Mouse (Mus musculus) midbrain, embryonic 15.5 days (tissue): ENCODE data around the gene Mrpl23. TPM values are rescaled to one million over a fixed set of nuclear protein-coding genes. Genes with fewer than 3 reads are reported as not detected.
A peak's percentile ranks its signal among the peaks of the same experiment; 100 is the strongest.

Experiments
- ATAC-seq: fragments of 200-750 bp; cut with Nextera tagmentation; replicated peaks from 2 replicates; pipeline ENCODE4 v1.8.0; 2017; ENCODE audit warnings: moderate TSS enrichment
- H3K27ac ChIP-seq: fragments of 300-500 bp; sonication (generic); 2 replicates; pipeline ENCODE4 v1.5.1; 2015; ENCODE audit warnings: mild to moderate bottlenecking, inconsistent platforms
- H3K27me3 ChIP-seq: fragments of 300-500 bp; sonication (generic); replicated peaks from 2 replicates; pipeline ENCODE4 v1.6.1; 2015; ENCODE audit warnings: inconsistent platforms
- H3K36me3 ChIP-seq: fragments of 300-500 bp; sonication (generic); replicated peaks from 2 replicates; pipeline ENCODE4 v1.6.1; 2015; ENCODE audit warnings: inconsistent platforms
- H3K4me1 ChIP-seq: fragments of 300-500 bp; sonication (generic); 2 replicates; pipeline ENCODE4 v1.6.1; 2015; ENCODE audit warnings: inconsistent platforms
- H3K4me2 ChIP-seq: fragments of 300-500 bp; sonication (generic); 2 replicates; pipeline ENCODE4 v1.6.1; 2015; ENCODE audit warnings: inconsistent platforms, mild to moderate bottlenecking, moderate library complexity
- H3K4me3 ChIP-seq: fragments of 300-500 bp; sonication (generic); 2 replicates; pipeline ENCODE4 v1.5.1; 2015; ENCODE audit warnings: mild to moderate bottlenecking, inconsistent platforms
- H3K9ac ChIP-seq: fragments of 300-500 bp; sonication (generic); 2 replicates; pipeline ENCODE4 v1.6.1; 2015; ENCODE audit warnings: mild to moderate bottlenecking, inconsistent platforms
- H3K9me3 ChIP-seq: fragments of 300-500 bp; sonication (generic); 2 replicates; pipeline ENCODE4 v1.6.1; 2016; ENCODE audit warnings: inconsistent platforms
- WGBS: fragments of 180-500 bp; shearing (Covaris S2); methylation state at CpG from one replicate; pipeline ENCODE4 v1.1.7; 2015; ENCODE audit warnings: mixed read lengths; 5-methylcytosine and 5-hydroxymethylcytosine counted together
- polyA plus RNA-seq: library from polyadenylated mRNA; unstranded; fragments of >200 nt; fragmentation: Nextera tagmentation; extraction: Ambion mirVana; gene quantifications from 2 replicates; pipeline ENCODE4 v1.2.1, GENCODE M21; 2015

Mrpl23 gene
- polyA plus RNA-seq, 1 experiment from 2014 or later = 22.4 TPM

DNA sequence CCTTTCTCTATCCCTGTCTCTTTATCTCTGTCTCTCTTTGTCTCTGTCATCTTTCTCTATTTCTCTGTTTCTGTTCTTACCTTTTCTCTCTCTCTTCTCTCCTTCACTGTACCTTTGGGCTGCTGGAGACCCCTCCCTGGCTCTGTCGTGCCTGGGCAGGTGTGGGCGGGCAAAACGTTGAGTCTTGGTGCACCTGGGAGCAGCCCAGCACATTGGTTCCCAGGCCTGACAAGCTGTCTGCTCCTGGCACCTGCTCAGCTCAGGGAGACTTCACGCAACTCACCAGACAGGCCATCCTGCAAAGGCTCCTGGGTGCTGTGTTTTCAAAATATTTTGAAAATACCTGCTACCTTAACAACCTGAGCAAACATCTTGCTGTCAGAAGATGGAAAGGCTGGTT lies 29.3 kb upstream of the Mrpl23 start:
- H3K9ac ChIP-seq = no peak overlapping the region
- H3K27me3 ChIP-seq = no peaks in the 10 kb centered on the region
- H3K36me3 ChIP-seq = no peaks in the 10 kb centered on the region
- peaks cover 12% of the 10 kb centered on the region for H3K4me1 ChIP-seq
- no peaks in the 10 kb centered on the region for H3K9me3 ChIP-seq
- 92% methylated on average over 4 of the region's 4 CpGs for WGBS
- no peak overlapping the region for H3K27ac ChIP-seq
- H3K4me2 ChIP-seq = no peak overlapping the region
- no peak overlapping the region for H3K4me3 ChIP-seq
- ATAC-seq = no peak

DNA sequence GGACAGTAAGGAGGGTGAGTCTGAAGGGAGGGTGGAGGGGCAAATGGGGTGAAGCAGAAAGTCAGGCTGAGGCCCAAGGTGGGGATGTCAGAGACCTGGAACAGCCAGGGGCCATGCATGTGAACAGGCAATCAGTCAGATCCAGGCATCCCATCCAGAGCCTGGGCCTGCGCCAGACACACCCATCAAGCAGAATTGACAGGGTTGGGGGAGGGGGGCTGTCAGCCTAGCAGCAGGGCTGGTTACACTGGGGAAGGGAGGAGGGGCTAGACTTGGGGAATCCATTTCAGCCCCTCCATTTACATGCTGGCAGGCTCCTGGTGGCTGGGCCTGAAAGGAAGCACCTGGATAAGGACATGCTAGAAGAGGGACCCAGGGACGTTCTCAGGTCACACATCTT lies 26.5 kb upstream of the Mrpl23 start:
- no peaks in the 10 kb centered on the region for H3K9me3 ChIP-seq
- H3K36me3 ChIP-seq = no peaks in the 10 kb centered on the region
- WGBS = 24% methylated on average over 2 of the region's 2 CpGs
- H3K4me3 ChIP-seq = no peak overlapping the region
- 0 out of 2 replicates have a peak, but pooled peaks have one; percentile 37 for ATAC-seq
- H3K9ac ChIP-seq = no peak overlapping the region
- H3K27ac ChIP-seq = no peak overlapping the region
- H3K4me2 ChIP-seq = no peak overlapping the region
- H3K4me1 ChIP-seq = peaks cover 19% of the 10 kb centered on the region
- no peaks in the 10 kb centered on the region for H3K27me3 ChIP-seq

DNA sequence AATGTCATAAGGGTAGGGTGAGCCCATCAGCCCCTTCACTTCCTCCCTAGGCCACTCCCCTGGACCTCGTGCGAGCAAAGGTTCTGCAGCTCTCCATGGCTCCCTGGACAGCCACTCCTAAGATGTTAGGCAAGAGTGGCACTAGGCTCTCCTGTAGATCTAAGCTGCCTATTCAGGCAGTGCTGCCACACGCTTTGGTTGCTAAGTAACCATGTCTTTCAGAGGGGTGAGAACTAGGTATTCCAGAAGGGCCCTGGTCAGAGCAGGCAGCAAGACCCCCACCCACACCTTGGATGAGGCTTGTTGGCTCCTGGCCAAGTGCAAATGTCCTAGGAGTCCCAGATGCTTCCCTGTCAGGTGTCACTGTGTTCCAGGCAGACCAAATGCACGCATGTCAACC lies 26.0 kb upstream of the Mrpl23 start:
- Histone ChIP-seq H3K4me1 (peaks cover 19% of the 10 kb centered on the region), H3K36me3 (no peaks in the 10 kb centered on the region), H3K4me2 (no peak overlapping the region), H3K27ac (no peak overlapping the region), H3K27me3 (no peaks in the 10 kb centered on the region), H3K4me3 (no peak overlapping the region), H3K9me3 (no peaks in the 10 kb centered on the region), H3K9ac (no peak overlapping the region)
- peak; percentile 50 for ATAC-seq
- 16% methylated on average over 4 of the region's 4 CpGs for whole genome bisulfite sequencing

DNA sequence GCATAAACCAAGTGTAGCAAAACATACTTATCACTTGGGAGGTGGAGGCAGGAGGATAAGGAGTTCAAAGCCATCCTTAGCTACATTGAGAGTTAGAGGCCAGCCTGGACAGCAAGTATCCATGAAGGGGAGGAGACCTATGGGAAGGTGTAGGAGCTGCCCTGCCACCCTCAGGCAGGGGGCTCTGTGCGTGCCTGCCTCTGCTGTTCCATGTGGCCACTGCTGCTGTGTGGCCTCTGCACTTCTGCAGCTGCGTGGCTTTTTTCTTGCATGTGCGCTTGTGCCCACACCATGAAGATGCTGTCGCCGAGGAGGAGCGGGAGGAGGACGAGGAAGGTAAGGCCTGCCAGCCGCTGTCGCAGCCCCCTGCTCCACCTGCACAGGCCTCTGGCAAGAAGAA lies 25.0 kb upstream of the Mrpl23 start:
- H3K27me3 ChIP-seq = no peaks in the 10 kb centered on the region
- H3K4me2 ChIP-seq = no peak overlapping the region
- no peak overlapping the region for H3K4me3 ChIP-seq
- no peak for ATAC-seq
- H3K9ac ChIP-seq = no peak overlapping the region
- no peak overlapping the region for H3K27ac ChIP-seq
- H3K4me1 ChIP-seq = peaks cover 19% of the 10 kb centered on the region
- H3K9me3 ChIP-seq = no peaks in the 10 kb centered on the region
- 93% methylated on average over 9 of the region's 9 CpGs for WGBS
- no peaks in the 10 kb centered on the region for H3K36me3 ChIP-seq

DNA sequence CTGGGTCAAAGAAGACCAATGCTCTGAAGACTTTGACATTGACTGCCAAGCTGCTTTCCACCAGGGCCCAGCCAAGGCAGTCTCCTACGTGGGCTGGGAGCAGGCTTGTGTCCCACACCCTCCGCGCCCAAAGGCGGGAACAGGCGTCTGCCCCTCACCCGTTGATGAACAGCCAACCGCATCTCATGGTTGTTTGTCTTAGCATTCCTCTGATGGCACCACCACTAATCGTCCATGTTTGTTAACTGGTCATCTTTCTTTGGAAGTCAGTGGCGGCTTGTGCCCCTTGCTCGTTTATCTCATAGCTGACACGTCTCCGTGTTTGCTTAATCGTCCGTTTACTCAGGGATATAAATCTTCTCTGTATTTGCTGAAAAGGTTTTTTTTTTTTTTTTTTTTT lies 23.0 kb upstream of the Mrpl23 start:
- peak overlapping the region; percentile 57 for H3K27ac ChIP-seq
- H3K9ac ChIP-seq = no peak overlapping the region
- peaks cover 19% of the 10 kb centered on the region for H3K4me1 ChIP-seq
- no peaks in the 10 kb centered on the region for H3K9me3 ChIP-seq
- no peaks in the 10 kb centered on the region for H3K27me3 ChIP-seq
- H3K36me3 ChIP-seq = no peaks in the 10 kb centered on the region
- no peak overlapping the region for H3K4me2 ChIP-seq
- WGBS = 40% methylated on average over 14 of the region's 14 CpGs
- ATAC-seq = no peak
- H3K4me3 ChIP-seq = no peak overlapping the region

DNA sequence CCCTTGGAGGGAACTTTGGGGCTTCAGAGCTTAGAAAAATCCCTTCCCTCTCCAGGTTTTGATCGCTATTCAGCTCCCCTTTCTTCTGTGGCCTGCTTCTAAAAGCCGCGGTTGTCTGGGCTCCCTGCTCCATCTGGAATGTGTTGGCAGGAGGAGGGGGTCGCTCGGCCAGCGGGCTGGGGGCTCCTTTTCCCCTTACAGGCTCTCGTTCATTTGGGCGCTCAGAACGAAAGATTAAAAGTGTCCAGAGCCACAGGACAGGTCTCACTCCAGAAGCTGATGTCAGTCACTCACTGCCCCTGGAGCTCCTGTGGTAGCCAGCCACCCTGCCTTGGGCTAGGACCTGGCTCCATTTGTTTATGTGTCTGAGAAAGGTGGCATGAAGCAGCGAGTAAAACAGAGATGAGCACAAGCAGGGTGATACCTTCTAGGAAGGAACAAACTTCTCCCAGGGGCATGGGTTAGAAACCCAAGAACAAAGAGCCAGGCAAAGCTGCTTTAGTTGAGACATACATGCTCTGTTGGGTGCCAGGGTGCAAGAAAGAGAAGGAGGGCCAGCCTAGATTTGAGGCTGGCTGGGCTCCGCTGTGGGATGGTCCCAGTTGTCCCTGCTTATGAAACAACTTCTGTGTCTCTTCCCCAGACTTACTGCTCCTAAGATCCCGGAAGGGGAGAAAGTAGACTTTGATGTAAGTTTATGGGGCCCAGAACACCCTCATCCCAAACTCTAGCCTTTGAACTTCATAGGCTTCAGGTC lies 22.3 kb upstream of the Mrpl23 start:
- peaks cover 19% of the 10 kb centered on the region for H3K4me1 ChIP-seq

DNA sequence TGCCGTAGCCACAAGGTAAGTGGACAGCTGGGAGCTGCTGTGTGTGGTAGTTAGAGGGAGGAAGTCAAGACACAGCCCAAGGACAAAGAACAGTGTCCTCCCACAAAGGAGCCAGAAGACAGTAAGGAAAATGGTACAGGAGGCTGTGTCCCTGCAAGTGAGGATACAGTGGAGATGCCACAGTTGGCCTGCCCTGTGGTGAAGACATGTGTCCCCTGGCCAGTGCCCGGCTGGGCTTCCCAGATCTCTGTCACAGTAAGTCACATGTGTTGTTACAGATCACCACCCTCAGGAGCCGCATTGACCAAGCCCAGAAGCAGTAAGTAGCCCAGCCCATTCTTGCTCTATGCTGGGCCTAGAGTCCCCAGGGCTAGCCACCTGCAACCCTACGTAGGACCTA lies 18.4 kb upstream of the Mrpl23 start:
- 86% methylated on average over 4 of the region's 4 CpGs for WGBS

More for the DNA sequence above, 22.3 kb upstream of the Mrpl23 start:
- H3K9ac ChIP-seq = no peak overlapping the region
- 11% methylated on average over 12 of the region's 12 CpGs for WGBS
- H3K27me3 ChIP-seq = no peaks in the 10 kb centered on the region
- H3K36me3 ChIP-seq = no peaks in the 10 kb centered on the region
- no peak overlapping the region for H3K4me3 ChIP-seq
- no peak overlapping the region for H3K4me2 ChIP-seq
- ATAC-seq = no peak
- no peaks in the 10 kb centered on the region for H3K9me3 ChIP-seq
- peak overlapping the region; percentile 57 for H3K27ac ChIP-seq

DNA sequence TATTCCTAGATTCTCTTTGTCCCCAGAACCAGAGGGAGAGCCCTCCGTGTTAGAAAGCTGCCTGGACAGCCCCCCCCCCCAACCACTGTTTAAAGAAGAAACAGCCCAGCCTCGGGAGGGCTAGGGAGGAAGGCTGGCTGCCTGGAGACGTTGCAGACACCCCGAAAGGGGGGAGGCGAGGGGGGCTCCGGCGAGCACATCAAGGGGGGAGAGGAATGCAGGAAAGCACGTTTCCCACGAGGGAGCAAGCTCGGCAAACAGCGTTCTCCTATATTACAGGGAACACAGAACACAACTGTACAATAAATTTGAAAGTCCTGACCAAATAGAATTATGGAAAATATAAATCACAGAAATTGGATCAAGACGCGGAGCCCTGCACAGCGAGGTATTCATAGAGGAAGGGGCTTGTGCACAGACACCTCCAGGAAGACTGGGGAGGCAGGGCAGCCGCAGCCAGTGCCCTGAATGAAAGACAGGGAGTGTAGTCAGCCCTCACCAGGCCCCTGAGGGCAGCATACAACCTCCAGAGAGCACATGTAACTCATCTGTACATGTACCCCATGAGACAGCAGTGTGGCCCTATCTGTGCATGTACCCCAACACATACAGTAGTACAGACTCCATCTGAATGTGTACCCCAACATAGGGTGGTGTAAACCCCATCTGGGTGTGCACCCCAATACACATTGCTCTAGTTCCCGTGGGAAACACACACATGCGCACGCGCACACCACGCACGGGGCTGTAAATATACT lies 16.1 kb upstream of the Mrpl23 start:
- Histone ChIP-seq H3K9me3 (no peaks in the 10 kb centered on the region), H3K27me3 (no peaks in the 10 kb centered on the region), H3K9ac (0 out of 2 replicates have a peak overlapping the region, but pooled peaks have one; percentile 6), H3K4me2 (peak overlapping the region; percentile 28), H3K36me3 (no peaks in the 10 kb centered on the region), H3K4me1 (peaks cover 12% of the 10 kb centered on the region), H3K27ac (peak overlapping the region; percentile 35), H3K4me3 (no peak overlapping the region)
- whole genome bisulfite sequencing = 45% methylated on average over 21 of the region's 21 CpGs
- ATAC-seq = 0 out of 2 replicates have a peak, but pooled peaks have one; percentile 20

More for the DNA sequence above, 18.4 kb upstream of the Mrpl23 start:
- Histone ChIP-seq H3K4me2 (no peak overlapping the region), H3K9ac (no peak overlapping the region), H3K27me3 (no peaks in the 10 kb centered on the region), H3K9me3 (no peaks in the 10 kb centered on the region), H3K36me3 (no peaks in the 10 kb centered on the region), H3K4me1 (peaks cover 19% of the 10 kb centered on the region), H3K4me3 (no peak overlapping the region), H3K27ac (no peak overlapping the region)
- no peak for ATAC-seq

DNA sequence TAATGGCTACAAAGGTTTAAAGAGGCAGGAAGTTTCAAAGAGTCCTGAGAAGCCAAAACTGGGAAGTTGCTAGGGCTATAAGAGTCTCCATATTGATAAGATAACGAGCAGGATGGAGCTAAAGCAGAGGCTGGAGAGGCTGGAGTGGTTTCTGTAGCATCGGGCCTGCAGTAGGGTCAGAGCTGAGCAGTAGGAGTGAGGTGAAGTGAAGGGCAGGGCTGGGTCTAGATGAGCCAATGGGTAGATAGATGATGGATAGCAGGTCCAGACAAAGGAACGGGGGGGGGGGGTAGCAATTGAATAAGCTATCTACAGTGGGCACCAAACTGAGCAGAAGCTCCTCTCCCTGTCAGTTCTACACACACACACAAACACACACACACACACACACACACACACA lies 15.0 kb upstream of the Mrpl23 start:
- H3K9ac ChIP-seq = no peak overlapping the region
- ATAC-seq = no peak
- no peaks in the 10 kb centered on the region for H3K27me3 ChIP-seq
- no peaks in the 10 kb centered on the region for H3K9me3 ChIP-seq
- H3K4me1 ChIP-seq = peaks cover 12% of the 10 kb centered on the region
- no peak overlapping the region for H3K4me3 ChIP-seq
- WGBS = 89% methylated on average over 3 of the region's 3 CpGs
- H3K4me2 ChIP-seq = no peak overlapping the region
- no peak overlapping the region for H3K27ac ChIP-seq
- no peaks in the 10 kb centered on the region for H3K36me3 ChIP-seq

DNA sequence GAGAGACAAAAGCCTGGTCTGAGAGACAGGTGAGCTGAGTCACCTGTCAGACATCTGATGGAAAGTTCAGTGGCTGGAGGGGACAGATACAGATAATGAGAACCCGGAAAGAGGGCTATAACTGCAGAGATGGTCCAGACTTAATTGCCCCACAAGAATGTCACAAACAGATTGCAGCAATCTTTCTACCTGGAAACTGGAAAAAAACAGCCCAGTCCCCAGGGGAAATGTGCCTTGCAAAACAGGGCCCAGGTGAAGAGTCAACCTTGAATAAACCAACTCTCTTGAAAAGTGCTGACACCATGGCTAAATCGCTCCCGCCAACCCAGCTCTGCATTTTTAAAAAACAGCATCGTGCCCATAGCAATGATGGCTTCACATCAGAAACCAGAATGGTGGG lies 12.2 kb upstream of the Mrpl23 start:
- H3K4me3 ChIP-seq = no peak overlapping the region
- H3K9ac ChIP-seq = no peak overlapping the region
- no peaks in the 10 kb centered on the region for H3K9me3 ChIP-seq
- no peak overlapping the region for H3K4me2 ChIP-seq
- WGBS = 92% methylated on average over 4 of the region's 4 CpGs
- H3K36me3 ChIP-seq = no peaks in the 10 kb centered on the region
- ATAC-seq = no peak
- peaks cover 12% of the 10 kb centered on the region for H3K4me1 ChIP-seq
- no peaks in the 10 kb centered on the region for H3K27me3 ChIP-seq
- H3K27ac ChIP-seq = no peak overlapping the region

DNA sequence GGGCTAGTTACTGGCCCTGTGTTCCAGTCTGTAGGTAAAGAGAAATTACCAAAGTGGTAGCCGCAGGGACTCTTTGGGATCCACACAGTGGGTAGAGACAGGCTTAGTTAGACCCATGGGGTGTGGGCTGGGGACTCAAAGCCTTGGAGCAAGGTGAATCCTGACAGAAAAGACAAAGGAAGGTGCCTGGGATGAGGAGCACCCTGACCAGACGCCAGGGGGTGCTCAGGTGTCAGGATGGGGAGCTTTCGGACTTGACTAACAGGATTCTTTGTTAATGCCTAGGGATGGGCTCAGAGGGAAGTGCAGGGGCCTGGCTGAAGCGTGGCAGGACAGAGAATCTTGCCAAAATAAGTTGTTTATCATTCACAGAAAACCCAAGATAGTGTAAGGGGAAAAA lies 10.1 kb upstream of the Mrpl23 start:
- WGBS = 24% methylated on average over 4 of the region's 4 CpGs
- Histone ChIP-seq H3K4me1 (no peaks in the 10 kb centered on the region; the same call in 1 of the 2 replicates), H3K27ac (no peak overlapping the region), H3K9me3 (no peaks in the 10 kb centered on the region), H3K9ac (no peak overlapping the region), H3K36me3 (no peaks in the 10 kb centered on the region), H3K4me3 (no peak overlapping the region), H3K27me3 (no peaks in the 10 kb centered on the region), H3K4me2 (no peak overlapping the region)
- no peak for ATAC-seq

DNA sequence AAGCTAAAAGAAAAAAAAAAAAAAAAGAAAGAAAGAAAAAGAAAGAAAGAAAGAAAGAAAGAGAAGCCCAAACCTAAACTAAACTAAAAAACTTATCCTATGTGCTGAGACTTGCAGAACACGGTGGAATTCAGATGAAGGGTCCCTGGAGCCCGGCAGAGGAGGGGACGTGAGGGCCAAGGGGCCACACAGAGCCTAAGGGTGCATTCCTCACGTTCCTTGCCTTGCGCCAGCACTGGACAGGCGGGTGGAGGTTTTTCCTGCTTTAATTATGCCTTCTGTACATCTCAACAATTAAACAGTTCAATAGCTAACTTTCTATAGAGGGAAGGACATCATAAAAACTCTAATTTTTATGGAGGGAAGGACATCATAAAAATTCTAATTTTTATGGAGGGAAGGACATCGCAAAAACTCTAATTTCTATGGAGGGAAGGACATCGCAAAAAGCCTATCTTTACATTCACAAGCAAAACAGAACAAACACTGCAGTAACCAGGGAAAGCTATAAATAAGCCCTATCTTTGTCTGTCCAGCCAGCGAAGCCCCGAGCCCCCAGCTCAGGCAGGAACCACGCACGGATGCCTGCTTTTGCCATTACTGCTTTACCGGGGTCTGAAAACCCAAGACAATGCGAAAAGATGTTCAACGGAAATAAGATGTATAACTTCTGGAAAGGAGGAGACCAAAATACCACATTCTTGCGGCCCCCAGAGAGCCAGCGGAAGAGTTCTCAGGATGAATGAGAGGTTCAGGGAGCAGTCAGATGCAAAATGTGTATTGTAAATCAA lies 9.1 kb upstream of the Mrpl23 start:
- H3K4me2 ChIP-seq = no peak overlapping the region
- 57% methylated on average over 17 of the region's 17 CpGs for WGBS
- H3K36me3 ChIP-seq = no peaks in the 10 kb centered on the region
- H3K9ac ChIP-seq = no peak overlapping the region
- H3K4me3 ChIP-seq = no peak overlapping the region
- H3K4me1 ChIP-seq = no peaks in the 10 kb centered on the region; the same call in 1 of the 2 replicates
- no peaks in the 10 kb centered on the region for H3K9me3 ChIP-seq
- H3K27me3 ChIP-seq = no peaks in the 10 kb centered on the region
- H3K27ac ChIP-seq = no peak overlapping the region
- no peak for ATAC-seq
